Mouse (Mus musculus): ENCODE data around the gene Six1.

Six1 gene

GRCm38 (mm10) chr12:73050811-73051580 lies 2.7 kb downstream of the Six1 start:
- no peak for ATAC-seq (ENCODE audit: insufficient number of reproducible peaks, low FRiP score, low TSS enrichment)

GRCm38 (mm10) chr12:73050305-73050704 lies 3.4 kb downstream of the Six1 start:
- no peak for ATAC-seq (ENCODE audit: insufficient number of reproducible peaks, low FRiP score, low TSS enrichment)

- no peak for ATAC-seq (ENCODE audit: insufficient number of reproducible peaks, low FRiP score, low TSS enrichment)
Observed at GRCm38 (mm10) chr12:73049520-73050225, 4.0 kb downstream of the Six1 start.

- no peak for ATAC-seq (ENCODE audit: insufficient number of reproducible peaks, low FRiP score, low TSS enrichment)
Observed at GRCm38 (mm10) chr12:73048537-73048936, 5.2 kb downstream of the Six1 start.

GRCm38 (mm10) chr12:73047576-73047975 lies 6.1 kb downstream of the Six1 start:
- no peak for ATAC-seq (ENCODE audit: insufficient number of reproducible peaks, low FRiP score, low TSS enrichment)

GRCm38 (mm10) chr12:73046607-73047180 lies 7.0 kb downstream of the Six1 start:
- ATAC-seq (ENCODE audit: insufficient number of reproducible peaks, low FRiP score, low TSS enrichment), result no peak

- ATAC-seq (ENCODE audit: insufficient number of reproducible peaks, low FRiP score, low TSS enrichment), result no peak
Observed at GRCm38 (mm10) chr12:73045724-73046606, 7.7 kb downstream of the Six1 start.

- ATAC-seq (ENCODE audit: insufficient number of reproducible peaks, low FRiP score, low TSS enrichment), result no peak
Observed at GRCm38 (mm10) chr12:73045046-73045723, 8.5 kb downstream of the Six1 start.

- ATAC-seq (ENCODE audit: insufficient number of reproducible peaks, low FRiP score, low TSS enrichment), result no peak
Observed at GRCm38 (mm10) chr12:73044221-73045045, 9.3 kb downstream of the Six1 start.

- ATAC-seq (ENCODE audit: insufficient number of reproducible peaks, low FRiP score, low TSS enrichment), result no peak
Observed at GRCm38 (mm10) chr12:73043396-73044167, 10.1 kb downstream of the Six1 start.

- ATAC-seq (ENCODE audit: insufficient number of reproducible peaks, low FRiP score, low TSS enrichment), result no peak
Observed at GRCm38 (mm10) chr12:73042903-73043302, 10.8 kb downstream of the Six1 start.

- no peak for ATAC-seq (ENCODE audit: insufficient number of reproducible peaks, low FRiP score, low TSS enrichment)
Observed at GRCm38 (mm10) chr12:73042406-73042805, 11.3 kb downstream of the Six1 start.

- ATAC-seq (ENCODE audit: insufficient number of reproducible peaks, low FRiP score, low TSS enrichment), result no peak
Observed at GRCm38 (mm10) chr12:73041256-73041630, 12.4 kb downstream of the Six1 start.

- no peak for ATAC-seq (ENCODE audit: insufficient number of reproducible peaks, low FRiP score, low TSS enrichment)
Observed at GRCm38 (mm10) chr12:73040563-73041255, 13.0 kb downstream of the Six1 start.

- ATAC-seq (ENCODE audit: insufficient number of reproducible peaks, low FRiP score, low TSS enrichment), result no peak
Observed at GRCm38 (mm10) chr12:73039939-73040562, 13.6 kb downstream of the Six1 start.

GRCm38 (mm10) chr12:73038992-73039938 lies 14.4 kb downstream of the Six1 start:
- ATAC-seq (ENCODE audit: insufficient number of reproducible peaks, low FRiP score, low TSS enrichment), result no peak
